Mouse (Mus musculus) heart, postnatal 4 days (tissue): ENCODE measurements around the gene Myo1d. TPM values are rescaled to one million over a fixed set of nuclear protein-coding genes. Genes with fewer than 3 reads are reported as not detected.

ENCODE experiments used
- DNase-seq: peaks from one replicate; pipeline ENCODE4 v3.0.0; 2021
- total RNA-seq, 2 experiments: library from RNA; stranded (reverse); gene quantifications; 2 replicates each; pipeline ENCODE4 v1.2.3; 2021

The Myo1d gene
- total RNA-seq, 2 experiments from 2014 or later: 17.4 to 18.5 TPM

GRCm38 (mm10) chr11:80778916-80779526, 804 bp downstream of the Myo1d start:
- no peak for DNase-seq

- no peak for DNase-seq
These were observed 1.7 kb downstream of the Myo1d start for GRCm38 (mm10) chr11:80778157-80778556.

- no peak for DNase-seq
These were observed 2.1 kb downstream of the Myo1d start for GRCm38 (mm10) chr11:80777708-80778107.

GRCm38 (mm10) chr11:80775535-80775934, 4.3 kb downstream of the Myo1d start:
- DNase-seq: no peak

GRCm38 (mm10) chr11:80772595-80773210, 7.1 kb downstream of the Myo1d start:
- DNase-seq: no peak

GRCm38 (mm10) chr11:80771596-80772250, 8.1 kb downstream of the Myo1d start:
- no peak for DNase-seq

- no peak for DNase-seq
These were observed 8.6 kb downstream of the Myo1d start for GRCm38 (mm10) chr11:80771186-80771585.

GRCm38 (mm10) chr11:80767320-80767617, 12.6 kb downstream of the Myo1d start:
- no peak for DNase-seq

- no peak for DNase-seq
These were observed 13.1 kb downstream of the Myo1d start for GRCm38 (mm10) chr11:80766472-80767319.

- DNase-seq: no peak
These were observed 13.8 kb downstream of the Myo1d start for GRCm38 (mm10) chr11:80766068-80766467.

GRCm38 (mm10) chr11:80762066-80762465, 17.8 kb downstream of the Myo1d start:
- DNase-seq: no peak

- no peak for DNase-seq
These were observed 18.4 kb downstream of the Myo1d start for GRCm38 (mm10) chr11:80761285-80761974.

- DNase-seq: no peak
These were observed 20.8 kb downstream of the Myo1d start for GRCm38 (mm10) chr11:80759023-80759422.

GRCm38 (mm10) chr11:80754201-80754600, 25.6 kb downstream of the Myo1d start:
- DNase-seq: no peak

GRCm38 (mm10) chr11:80751168-80751567, 28.7 kb downstream of the Myo1d start:
- no peak for DNase-seq

GRCm38 (mm10) chr11:80749187-80749586, 30.6 kb downstream of the Myo1d start:
- DNase-seq: no peak

GRCm38 (mm10) chr11:80745426-80745825, 34.4 kb downstream of the Myo1d start:
- DNase-seq: no peak

GRCm38 (mm10) chr11:80743823-80744410, 35.9 kb downstream of the Myo1d start:
- no peak for DNase-seq

- no peak for DNase-seq
These were observed 37.4 kb downstream of the Myo1d start for GRCm38 (mm10) chr11:80742462-80742861.

GRCm38 (mm10) chr11:80734771-80735170, 45.1 kb downstream of the Myo1d start:
- no peak for DNase-seq

GRCm38 (mm10) chr11:80724701-80725100, 55.1 kb downstream of the Myo1d start:
- DNase-seq: no peak

- no peak for DNase-seq
These were observed 56.3 kb downstream of the Myo1d start for GRCm38 (mm10) chr11:80723406-80724047.
